18 mouse cellular contexts compared by ENCODE assay signal in genomic region chr1:150800611-150801263, GRCm38 (mm10).
A peak's percentile ranks its signal among the peaks of the same experiment; 100 is the strongest.
DNase-seq lines count a peak whose midpoint lies in the region; ATAC-seq and TF ChIP-seq lines count a peak whose summit lies in the region.
"Had no signal": no experiment of that assay in that cellular context is flagged by ENCODE, and none has a peak within 500 bp of the region (broad histone marks: within the 10 kb centered on the region; RNA-seq: fewer than 3 reads in every experiment).

No protein-coding gene starts in this region.

- TF ChIP-seq POLR2A in liver, adult 2 months (IDR thresholded peaks at IDR 0.05; ENCODE audit: extremely low read depth, insufficient read depth, low read length), result no peak
- no peak for TF ChIP-seq POLR2A in embryonic fibroblast, embryonic 13.5 days (IDR thresholded peaks at IDR 0.05; ENCODE audit: low read depth, low read length)

- H3K4me3 ChIP-seq in liver, adult 2 months (ENCODE audit: insufficient read depth, low read depth, low read length), result no peak overlapping the region
- H3K4me3 ChIP-seq in embryonic fibroblast, embryonic 13.5 days (ENCODE audit: insufficient read depth, low read length), result no peak overlapping the region
- H3K4me3 ChIP-seq in hindbrain, embryonic 13.5 days, result no peak overlapping the region
- H3K4me3 ChIP-seq: embryonic facial prominence, embryonic 12.5 days; heart, embryonic 12.5 days; kidney, embryonic 15.5 days; stomach, embryonic 15.5 days had no signal

- no peak for ATAC-seq in CD4-positive, CD25-positive, alpha-beta regulatory T cell, adult 4 months
- no peak for ATAC-seq in hindbrain, embryonic 13.5 days (ENCODE audit: low FRiP score)

- no peaks in the 10 kb centered on the region for H3K27me3 ChIP-seq in liver, adult 2 months (ENCODE audit: control insufficient read depth, insufficient read depth, low read length)
- no peaks in the 10 kb centered on the region for H3K27me3 ChIP-seq in hindbrain, embryonic 13.5 days
- H3K27me3 ChIP-seq: embryonic facial prominence, embryonic 12.5 days; heart, embryonic 12.5 days; kidney, embryonic 15.5 days; stomach, embryonic 15.5 days had no signal

- H3K4me1 ChIP-seq in liver, adult 2 months (ENCODE audit: control insufficient read depth, insufficient read depth, low read length), result no peaks in the 10 kb centered on the region
- peaks cover 8% of the 10 kb centered on the region; the same call in 1 of the 2 replicates for H3K4me1 ChIP-seq in embryonic fibroblast, embryonic 13.5 days (ENCODE audit: control insufficient read depth, insufficient read depth, low read length)
- H3K4me1 ChIP-seq in hindbrain, embryonic 13.5 days (replicated peaks), result no peaks in the 10 kb centered on the region
- H3K4me1 ChIP-seq: stomach, embryonic 15.5 days had no signal

- H3K9ac ChIP-seq in liver, adult 2 months (ENCODE audit: low read depth, low read length), result no peak overlapping the region
- no peak overlapping the region for H3K9ac ChIP-seq in hindbrain, embryonic 13.5 days
- H3K9ac ChIP-seq: embryonic facial prominence, embryonic 12.5 days; heart, embryonic 12.5 days; hindbrain, embryonic 14.5 days; kidney, embryonic 15.5 days; stomach, embryonic 15.5 days had no signal

- H3K27ac ChIP-seq in liver, adult 2 months (replicated peaks; ENCODE audit: insufficient read depth, low read depth, low read length), result no peak overlapping the region
- H3K27ac ChIP-seq in embryonic fibroblast, embryonic 13.5 days (ENCODE audit: insufficient read depth, low read length), result peak overlapping the region; percentile 26; the same call in 1 of the 2 replicates
- H3K27ac ChIP-seq in hindbrain, embryonic 13.5 days, result no peak overlapping the region
- H3K27ac ChIP-seq: embryonic facial prominence, embryonic 12.5 days; hindbrain, embryonic 14.5 days; kidney, embryonic 15.5 days; stomach, embryonic 15.5 days had no signal

- no peaks in the 10 kb centered on the region for H3K36me3 ChIP-seq in liver, adult 2 months (ENCODE audit: control insufficient read depth, insufficient read depth, low read length)
- H3K36me3 ChIP-seq in hindbrain, embryonic 13.5 days, result no peaks in the 10 kb centered on the region
- H3K36me3 ChIP-seq: G1E had no signal

- TF ChIP-seq CTCF in liver, adult 2 months (IDR thresholded peaks at IDR 0.05; ENCODE audit: low read depth, low read length), result no peak
- no peak for TF ChIP-seq CTCF in embryonic fibroblast, embryonic 13.5 days (IDR thresholded peaks at IDR 0.05; ENCODE audit: borderline replicate concordance, insufficient read depth, low read length)

- H3K9me3 ChIP-seq in hindbrain, embryonic 13.5 days, result no peaks in the 10 kb centered on the region
- H3K9me3 ChIP-seq: embryonic facial prominence, embryonic 12.5 days; G1E; heart, embryonic 12.5 days; kidney, embryonic 15.5 days; stomach, embryonic 15.5 days had no signal

- H3K4me2 ChIP-seq in hindbrain, embryonic 13.5 days, result no peak overlapping the region
- H3K4me2 ChIP-seq: embryonic facial prominence, embryonic 12.5 days; heart, embryonic 12.5 days; hindbrain, embryonic 14.5 days; kidney, embryonic 15.5 days; stomach, embryonic 15.5 days had no signal

- H3K79me2 ChIP-seq in liver, adult 2 months (ENCODE audit: control insufficient read depth, insufficient read depth, low read length), result no peaks in the 10 kb centered on the region

- 78% methylated on average over 8 of the region's 8 CpGs for WGBS in liver, adult 2 months
- 88% methylated on average over 8 of the region's 8 CpGs for WGBS in hindbrain, embryonic 13.5 days

- DNase-seq in cerebellum, postnatal 14 days, result peak; percentile 9 to 21
- no peak for DNase-seq in cerebellum, adult 9-11 months
- peak; percentile 8 for DNase-seq in liver, adult 2 months (ENCODE audit: extremely low read depth, low read depth, low spot score)
- DNase-seq in liver, result no peak
- DNase-seq in lung, postnatal 14 days, result peak; percentile 38
- DNase-seq: adrenal gland, postnatal 25 days; cerebellum, adult 11-12 months; right cerebral cortex, adult 18-20 months; spleen, adult 18-20 months had no signal

Comparison
In these comparisons a context has a peak if more than half of its experiments do, and no peak if none do; other contexts are left out.
1. DNase-seq: peak in cerebellum, postnatal 14 days (2 of 2), liver, adult 2 months (single experiment) and lung, postnatal 14 days (single experiment); none in cerebellum, adult 9-11 months (single experiment) and liver (single experiment).